Mouse (Mus musculus) ES-Bruce4 (cell line): ENCODE measurements around the gene Cd44.

ENCODE experiments used
- CTCF ChIP-seq: IDR thresholded peaks from one replicate; pipeline ENCODE4 v1.8.1; 2011; ENCODE audit warnings: low read depth, low read length
- EP300 ChIP-seq: IDR thresholded peaks from 2 replicates; pipeline ENCODE4 v1.6.1; 2011; ENCODE audit warnings: low read depth, low read length; ENCODE audit not compliant: insufficient read depth
- POLR2A ChIP-seq: IDR thresholded peaks from one replicate; pipeline ENCODE4 v1.8.1; 2011; ENCODE audit warnings: low read length; ENCODE audit not compliant: insufficient read depth

DNA sequence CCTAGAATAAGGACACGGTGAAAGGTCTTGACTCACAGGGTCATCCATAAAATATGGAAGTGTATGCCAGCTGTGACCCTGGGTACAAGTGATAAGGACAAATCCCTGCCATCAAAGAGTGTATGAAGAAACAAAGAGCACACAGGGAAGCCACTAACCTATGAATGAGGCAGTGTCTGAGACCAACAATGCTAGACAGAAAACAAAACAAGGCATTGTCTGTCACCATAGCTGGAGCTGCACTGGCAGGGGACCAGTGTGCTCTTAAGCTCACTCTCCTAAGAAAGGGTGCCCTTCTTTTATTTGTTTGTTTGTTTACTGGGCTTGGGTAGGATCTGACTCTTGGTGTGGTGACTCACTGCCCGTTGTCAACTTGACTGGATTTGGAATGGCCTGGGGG, 23.0 kb downstream of the Cd44 start:
- TF ChIP-seq CTCF (no peak), EP300 (no peak), POLR2A (no peak)
